Mouse (Mus musculus) megakaryocyte-erythroid progenitor cell, adult 5-6 weeks (primary cell): ENCODE data around the gene Mecom. TPM values are rescaled to one million over a fixed set of nuclear protein-coding genes. Genes with fewer than 3 reads are reported as not detected.

Experiments
- ATAC-seq: replicated peaks from 2 replicates; pipeline ENCODE4 v1.8.0; 2016; ENCODE audit warnings: mild to moderate bottlenecking, inconsistent platforms; ENCODE audit not compliant: severe bottlenecking, poor library complexity, low FRiP score, low TSS enrichment
- total RNA-seq, 2 experiments: library from RNA; stranded (forward) in 1 of 2; stranded (reverse) in 1 of 2; fragments of 200-1000, 215-1000 nt in 1 of 2; fragments of >200 nt in 1 of 2; fragmentation: Nextera tagmentation in 1 of 2; gene quantifications; 2 replicates each; pipeline ENCODE4 v1.2.3; 2014 to 2017

The Mecom gene
- total RNA-seq, 2 experiments from 2014 or later: 8.8 TPM; not detected in 1

DNA sequence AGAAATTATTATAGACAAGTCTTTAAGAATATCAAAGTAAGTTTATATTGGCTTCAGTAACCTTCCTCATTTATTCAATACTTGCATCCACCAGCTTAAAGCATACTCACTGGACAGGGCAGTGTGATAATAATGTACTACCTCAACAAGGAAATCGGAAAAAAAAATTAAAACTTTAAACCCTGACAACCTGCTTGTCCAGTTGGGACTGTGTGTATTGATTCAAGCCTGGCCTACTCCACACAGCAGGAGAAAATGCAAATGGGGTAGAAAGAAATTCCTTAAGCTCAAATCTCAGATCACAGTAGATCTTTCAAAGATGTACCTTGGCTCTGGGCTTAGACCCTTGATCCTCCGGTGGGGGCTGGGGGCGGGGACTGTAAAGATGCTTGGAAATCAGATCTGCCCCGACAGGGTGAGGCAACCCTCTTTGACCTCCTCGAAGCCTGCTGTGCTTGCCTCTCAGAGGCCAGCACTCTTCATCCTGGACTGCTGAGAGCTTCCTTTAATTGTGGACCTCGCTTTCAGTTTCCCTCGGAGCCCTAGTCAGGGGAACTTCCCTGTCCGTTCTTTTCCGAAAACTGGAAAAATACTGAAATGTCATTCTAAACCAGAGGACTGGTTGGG lies 49.5 kb downstream of the Mecom start:
- no peak for ATAC-seq

DNA sequence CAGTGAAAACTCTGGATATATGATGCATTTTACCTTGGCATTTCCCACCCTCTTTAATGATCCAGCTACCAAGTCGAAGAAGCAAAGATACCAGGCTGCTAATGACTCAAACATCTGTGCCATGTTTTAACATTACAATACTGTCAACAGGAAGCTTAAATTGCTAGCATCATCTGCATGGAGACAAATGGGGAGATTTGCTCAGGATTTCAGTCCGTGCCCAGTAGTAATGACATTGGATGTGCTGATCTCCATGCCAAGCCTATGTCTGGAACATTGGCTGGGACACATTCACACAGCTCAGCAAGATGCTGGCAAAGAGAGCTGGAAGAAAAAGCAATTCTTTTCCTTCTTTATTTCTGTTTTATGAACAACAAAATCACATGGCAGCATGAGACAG lies 53.4 kb downstream of the Mecom start:
- no peak for ATAC-seq

DNA sequence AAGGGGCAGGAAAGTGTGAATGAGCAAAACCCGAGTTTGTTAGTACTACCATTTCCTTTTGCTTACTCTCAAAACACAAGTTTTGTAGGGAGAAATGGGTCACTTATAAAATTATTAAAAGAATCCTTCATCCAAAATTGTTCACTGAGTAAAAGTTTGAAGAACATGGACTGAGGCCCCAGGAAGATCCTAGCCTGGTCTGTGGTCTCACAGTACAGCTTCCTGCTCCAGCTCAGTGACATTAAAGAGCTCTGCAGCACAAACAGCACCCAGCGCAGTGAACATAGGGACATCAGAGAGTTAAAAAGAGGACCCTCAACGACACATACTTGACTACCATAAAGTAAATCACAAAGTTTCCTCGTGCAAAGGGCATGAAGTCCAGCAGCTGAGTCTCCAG lies 59.0 kb downstream of the Mecom start:
- no peak for ATAC-seq

DNA sequence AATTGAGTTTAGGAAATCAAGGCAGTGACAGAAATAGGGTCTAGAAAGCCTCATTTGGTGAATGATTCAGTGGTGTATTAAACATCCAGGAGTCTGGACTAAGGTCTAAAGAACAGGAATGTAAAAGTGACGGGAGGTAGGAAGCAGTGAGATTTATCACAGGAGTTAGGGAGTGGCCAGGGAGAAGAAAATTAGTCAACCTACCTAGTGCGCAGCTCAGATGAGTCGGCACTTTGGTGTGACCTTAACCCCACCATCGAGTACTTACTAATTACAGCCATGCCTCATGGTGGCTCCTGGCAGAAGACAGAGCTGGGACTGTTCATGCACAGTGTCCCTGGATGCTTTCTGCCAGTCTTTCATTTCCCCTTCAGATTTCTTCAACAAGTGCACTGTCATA lies 61.4 kb downstream of the Mecom start:
- ATAC-seq: no peak

DNA sequence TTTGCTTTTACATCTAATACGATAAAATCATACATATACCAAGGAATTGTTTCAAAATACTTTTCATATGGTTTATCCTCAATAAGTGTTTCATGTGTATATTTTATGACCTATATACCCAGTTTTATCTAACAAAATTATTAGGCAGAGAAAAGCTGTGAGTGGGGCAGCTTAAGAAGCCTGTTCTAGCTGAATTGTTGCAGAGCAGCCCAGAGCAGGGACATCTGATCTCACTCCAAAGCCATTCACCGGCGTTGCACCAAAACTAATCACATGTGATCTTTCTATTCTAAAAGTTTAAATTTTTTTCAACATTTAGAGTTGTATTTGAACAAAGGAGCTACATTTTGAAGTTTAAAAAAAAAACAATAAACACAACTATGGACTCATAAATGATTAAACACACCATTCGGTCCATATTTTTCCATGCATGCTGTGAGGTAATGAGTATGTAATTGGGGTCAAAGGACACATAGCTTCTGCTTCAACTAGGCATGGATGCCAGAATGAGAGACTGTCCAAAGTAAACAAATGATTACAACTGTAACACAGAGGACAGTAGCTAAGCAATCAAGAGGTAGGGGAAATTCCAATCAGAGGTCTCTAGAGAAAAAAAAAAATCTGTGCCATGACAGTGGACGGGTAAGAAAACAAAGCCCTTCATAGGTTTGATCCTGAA lies 64.7 kb downstream of the Mecom start:
- ATAC-seq: no peak

DNA sequence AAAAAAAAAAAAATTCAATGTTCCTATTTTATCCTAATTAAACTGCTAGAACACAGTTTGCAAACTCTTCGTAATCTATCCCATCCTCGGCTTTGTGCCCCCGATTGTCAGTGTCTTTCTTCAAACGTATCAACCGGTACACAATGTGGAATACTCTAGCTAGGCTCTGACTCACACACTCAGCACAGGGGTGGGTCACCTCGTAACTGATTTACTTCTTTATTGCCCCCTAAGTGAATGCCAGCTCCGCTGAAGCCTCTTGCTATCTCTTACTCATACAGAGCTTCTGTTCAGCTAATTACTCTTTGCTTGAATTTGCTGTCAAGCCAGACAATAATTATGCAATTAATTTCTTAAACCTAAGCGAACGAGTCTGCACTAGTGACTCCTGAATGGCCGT lies 66.1 kb downstream of the Mecom start:
- ATAC-seq: no peak

DNA sequence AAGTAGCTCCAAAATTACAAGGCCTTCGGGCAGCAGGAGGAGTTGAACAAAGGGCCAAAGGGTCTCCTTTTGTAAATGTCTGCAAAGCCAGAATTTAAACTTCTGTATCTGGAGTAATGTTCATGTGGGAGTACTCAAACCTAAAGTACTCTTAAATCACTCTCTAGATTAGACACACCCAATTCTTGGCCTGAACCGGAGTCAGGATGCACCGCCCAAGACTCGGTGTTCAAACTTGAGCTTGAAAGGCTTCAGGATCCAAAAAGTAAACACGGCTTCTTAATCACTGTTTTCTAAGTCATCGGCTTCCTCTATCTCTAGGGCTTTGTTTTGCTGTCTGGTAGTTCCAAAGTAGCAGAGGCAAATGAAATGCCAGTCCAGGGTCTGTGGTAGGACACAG lies 67.3 kb downstream of the Mecom start:
- no peak for ATAC-seq

DNA sequence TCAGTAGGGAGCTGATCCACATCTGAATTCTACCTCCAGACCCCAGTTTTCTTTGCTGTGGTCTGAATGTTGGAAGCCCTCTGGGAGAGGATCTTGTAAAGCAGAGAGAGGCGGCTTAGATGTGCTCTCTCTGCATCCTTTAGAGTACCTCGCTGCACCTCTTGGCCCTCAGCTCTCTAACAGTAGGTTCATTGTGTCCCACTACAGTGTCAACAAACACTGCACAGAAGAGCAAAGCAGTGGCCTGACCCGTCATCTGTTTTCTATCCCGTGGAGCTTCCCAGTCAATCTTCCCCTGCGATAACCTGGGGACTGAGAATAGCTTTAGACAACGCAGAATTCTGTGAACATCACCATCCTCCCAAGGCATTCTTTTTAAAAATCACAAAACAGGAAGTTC lies 69.6 kb downstream of the Mecom start:
- ATAC-seq: no peak

DNA sequence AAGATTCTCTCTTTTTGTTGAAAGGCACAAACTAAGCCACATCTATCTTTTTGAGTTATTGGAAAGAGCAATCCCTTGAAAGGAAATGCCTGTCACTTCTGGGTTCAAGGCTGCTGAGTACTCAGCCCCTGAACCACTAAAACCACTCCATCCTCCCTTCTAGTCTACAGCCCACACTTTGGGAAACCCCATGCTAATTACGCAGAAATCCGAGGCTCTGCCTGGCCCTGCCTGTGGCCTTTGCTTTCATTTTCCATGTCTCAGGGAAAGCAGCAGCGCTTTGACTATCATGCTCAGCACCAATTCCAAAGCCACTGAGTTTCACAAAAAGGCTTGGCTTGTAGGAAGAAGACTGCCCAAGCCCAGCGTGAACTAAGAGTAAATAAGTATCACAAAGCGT lies 70.8 kb downstream of the Mecom start:
- no peak for ATAC-seq

DNA sequence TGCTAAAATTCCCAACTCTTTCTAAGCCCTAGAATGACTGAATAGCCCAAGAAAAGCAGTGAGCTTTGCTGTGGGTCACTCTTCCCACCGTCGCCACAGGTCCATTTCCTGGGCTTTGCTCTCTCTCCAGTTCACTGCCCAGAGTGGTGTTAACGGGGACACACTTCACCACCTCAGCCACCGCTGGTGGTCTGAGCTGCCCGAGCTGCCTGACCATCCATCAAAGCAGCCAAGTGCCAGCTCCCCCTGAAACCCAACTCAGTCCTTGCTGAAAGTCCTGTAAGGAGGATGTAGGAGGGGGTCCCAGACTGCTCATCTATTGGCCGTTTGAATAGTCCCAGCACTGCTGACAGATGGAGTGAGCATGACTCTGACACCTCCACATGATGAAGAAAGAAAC lies 72.2 kb downstream of the Mecom start:
- ATAC-seq: no peak

DNA sequence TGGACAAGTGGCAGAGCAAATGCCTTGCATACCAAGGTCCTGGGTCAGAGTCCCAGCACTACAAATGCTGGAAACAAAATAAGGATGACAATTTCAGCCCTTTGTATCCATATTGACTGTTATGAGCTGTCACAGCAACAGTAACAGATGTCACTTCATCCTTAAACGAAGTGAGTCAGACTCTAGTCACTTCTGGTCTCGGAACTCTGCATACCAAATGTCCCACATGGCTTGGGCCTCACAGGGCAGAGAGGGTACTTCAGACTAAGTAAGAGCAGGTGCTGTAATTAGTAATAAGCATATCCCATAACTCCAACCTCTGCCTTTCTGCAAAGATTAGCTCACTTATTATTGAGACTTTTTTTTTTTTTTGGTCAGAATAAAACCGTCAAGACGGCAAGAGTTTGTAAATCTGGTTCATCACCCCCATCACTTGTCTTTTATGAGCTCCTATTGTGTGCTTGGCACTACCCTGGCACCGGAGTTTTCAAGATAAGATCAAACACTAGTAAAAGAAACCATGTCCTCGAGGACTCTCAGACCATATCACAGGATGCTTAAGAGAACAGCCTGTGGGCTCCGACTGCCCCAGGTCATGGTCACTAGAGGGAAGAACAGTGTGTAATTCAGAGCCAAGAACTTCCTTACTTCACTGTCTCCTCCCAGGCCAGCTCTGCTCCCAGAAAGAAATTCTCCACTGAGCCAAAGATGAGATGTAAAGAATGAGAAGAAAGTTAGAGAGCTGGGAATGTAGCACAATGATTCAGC lies 79.6 kb downstream of the Mecom start:
- no peak for ATAC-seq

DNA sequence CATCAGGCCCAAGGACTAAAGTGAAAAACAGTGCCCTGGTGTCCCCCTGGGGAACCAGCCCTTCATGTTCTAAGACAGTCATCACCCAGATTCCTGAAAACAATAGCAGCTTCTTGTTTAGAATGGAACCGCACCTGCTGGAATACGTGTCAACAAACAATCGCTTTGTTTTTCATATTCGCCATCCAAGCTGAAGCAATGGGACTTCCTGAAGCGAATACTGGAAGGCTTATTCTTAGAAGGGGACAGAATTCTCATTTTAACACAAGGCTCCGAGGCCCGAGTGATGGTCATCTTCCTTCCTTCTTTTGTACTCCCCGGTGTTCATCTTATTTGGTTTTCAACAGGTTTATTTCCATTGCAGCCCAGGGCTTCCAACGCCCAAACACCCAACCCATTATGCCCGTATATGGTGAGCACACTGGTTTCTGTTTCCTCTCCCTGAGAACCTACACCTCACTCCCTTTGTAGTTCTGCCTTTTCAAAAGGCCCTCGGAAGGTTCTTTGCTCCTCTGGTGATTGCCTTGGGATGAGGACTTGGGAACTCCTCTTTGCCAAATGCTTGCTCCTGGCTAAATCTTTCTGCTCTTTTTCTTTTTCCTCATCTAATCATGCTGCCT lies 81.7 kb downstream of the Mecom start:
- ATAC-seq: no peak

DNA sequence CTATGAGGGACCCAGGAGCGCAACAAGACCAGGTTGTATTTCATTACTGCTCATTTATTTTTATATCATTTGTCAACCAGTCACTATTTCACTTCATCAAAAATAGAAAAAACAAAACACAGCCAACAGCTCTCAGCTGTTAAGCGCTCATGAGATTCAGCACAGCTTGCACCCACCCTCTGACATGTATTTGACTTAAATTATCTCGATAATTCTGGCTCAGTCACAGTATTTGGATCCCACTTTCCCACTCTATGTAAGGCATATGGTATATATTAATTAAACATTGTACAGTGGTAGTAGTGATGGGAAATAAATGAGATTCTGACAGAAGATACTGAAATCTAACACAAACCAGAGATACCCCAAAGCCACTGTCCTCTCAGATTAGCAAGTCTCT lies 83.3 kb downstream of the Mecom start:
- no peak for ATAC-seq

DNA sequence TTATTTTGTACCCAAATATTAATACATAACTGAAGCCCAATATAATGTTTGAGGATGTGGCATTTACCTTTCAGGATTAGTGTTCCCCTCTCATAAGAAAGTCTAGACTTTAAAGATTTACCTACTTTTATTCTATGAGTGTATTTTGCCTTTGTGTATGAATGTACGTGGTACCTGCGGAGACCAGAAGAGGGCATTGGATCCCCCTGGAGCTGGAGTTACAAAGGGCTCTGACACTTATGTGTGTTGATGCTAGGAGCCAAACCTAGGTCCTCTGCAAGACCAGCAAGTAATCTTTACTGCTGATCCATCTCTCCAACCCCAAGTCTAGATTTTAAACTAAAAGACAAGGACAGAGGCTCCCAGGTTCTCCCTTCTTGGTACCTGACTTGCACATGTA lies 86.0 kb downstream of the Mecom start:
- ATAC-seq: no peak

DNA sequence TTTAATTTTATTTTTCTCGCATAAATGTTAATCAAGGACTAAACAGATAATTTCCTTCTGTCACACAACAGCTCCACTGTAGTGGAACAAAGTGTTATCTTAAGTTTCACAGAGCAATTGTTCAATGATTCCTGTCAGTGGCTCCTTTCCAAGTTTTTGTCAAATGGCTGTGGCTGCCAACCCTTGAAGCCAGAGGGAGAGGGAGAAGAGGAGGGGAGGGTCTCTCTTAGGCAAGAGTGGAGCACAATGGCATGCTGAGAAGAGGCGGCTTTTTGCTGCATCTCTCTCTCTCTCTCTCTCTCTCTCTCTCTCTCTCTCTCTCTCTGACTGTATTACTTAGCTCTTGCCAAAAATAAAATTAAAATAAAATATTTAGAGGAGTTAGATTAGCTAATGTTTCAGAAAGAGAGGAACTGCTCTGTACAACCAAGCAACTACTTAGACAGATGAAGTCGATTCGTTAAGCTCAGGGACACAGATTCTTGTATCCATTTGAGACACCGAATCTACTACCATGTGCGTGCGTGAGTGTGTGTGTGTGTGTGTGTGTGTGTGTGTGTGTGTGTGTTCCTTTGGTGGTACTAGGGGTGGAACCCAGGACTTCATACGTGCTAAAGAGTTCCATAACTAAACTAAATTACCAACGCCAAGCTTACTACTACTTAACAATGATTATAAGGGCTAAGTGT lies 86.8 kb downstream of the Mecom start:
- ATAC-seq: no peak

DNA sequence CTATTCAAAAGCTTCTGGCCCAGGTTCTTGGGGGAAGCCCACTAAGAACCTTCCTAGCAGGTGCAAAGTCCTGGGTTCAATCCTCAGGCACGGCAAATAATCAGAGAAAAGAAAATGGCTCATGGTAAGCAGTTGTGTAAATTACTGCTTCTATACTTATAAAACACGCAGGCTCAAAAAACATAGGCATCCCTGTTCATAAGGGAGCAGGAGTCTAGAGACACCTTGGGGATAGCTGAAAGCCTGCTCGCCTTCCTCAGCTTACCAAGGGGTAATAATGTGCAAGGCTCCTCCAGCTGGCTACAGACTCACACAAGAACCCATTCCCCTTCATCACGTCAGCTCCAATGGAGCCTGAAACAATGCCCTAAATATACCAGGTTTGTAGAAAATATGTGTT lies 88.2 kb downstream of the Mecom start:
- no peak for ATAC-seq

DNA sequence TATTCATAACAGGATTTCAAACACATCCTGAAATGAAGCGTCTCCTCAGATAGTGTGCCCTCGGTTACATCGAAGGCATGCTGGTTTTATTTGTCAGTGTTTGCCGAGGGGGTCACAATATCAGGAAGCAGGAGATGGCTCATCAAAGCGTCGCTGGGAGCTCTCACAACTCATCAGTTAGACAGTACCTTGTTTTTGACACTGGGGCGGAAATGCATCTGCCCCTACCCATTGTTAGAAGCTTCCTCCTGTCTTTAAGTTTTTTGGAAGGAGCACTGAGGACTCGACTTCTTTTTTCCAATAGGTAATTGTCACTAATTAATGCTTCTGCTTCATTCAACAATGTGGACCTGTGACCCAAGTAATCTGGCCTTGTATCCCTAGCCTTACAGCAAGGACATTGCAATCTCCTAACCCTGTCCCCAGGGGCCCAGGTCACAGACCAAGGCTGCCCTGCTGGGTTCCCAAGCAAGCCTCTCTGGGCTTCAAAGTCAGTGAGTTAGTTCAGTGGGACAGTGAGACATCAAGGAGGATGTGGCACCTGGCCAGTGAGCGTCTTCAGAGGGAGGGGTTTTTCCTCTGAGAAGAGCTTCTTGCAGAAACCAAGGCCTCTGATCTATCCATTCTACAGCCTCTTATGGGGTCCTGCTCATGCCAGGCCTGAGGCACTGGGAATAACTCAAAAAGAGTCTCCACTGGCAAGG lies 89.7 kb downstream of the Mecom start:
- ATAC-seq: no peak

DNA sequence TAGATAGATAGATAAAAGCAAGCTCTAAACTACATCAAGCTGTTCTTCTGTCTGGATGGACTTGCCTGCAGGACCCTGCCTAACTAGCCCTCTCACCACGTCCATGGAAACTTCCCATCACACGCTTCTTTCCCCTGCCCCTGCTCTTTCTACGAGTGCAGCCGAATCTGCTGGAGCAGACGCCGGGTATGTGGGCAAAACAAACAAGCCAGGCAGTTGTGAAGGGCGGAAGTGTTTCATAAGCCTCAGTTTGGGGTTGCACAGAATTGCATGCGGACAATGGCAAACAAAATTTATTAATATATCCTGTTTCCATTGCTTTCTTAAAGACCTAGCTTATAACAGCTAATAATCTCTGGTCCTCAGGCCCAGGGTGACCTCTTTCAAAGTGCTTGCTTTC lies 91.9 kb downstream of the Mecom start:
- ATAC-seq: no peak
